Mouse (Mus musculus) urinary bladder, postnatal 0 days (tissue): Measurements from ENCODE around the gene Acox1. TPM values are rescaled to one million over a fixed set of nuclear protein-coding genes. Genes with fewer than 3 reads are reported as not detected.

Source experiments
- polyA plus RNA-seq: library from polyadenylated mRNA; unstranded; fragments of >200 nt; fragmentation: Nextera tagmentation; extraction: Ambion mirVana; gene quantifications from 2 replicates; pipeline ENCODE4 v1.2.1, GENCODE M21; 2015

Acox1 gene
- polyA plus RNA-seq, result 32.0 and 37.1 TPM in 2 replicates

GRCm38 (mm10) chr11:116198639-116199531, at the start of gene Acox1, which contains the start of gene Ten1:
Gene Acox1 (minus strand): TSS chr11:116199045.
Gene Ten1 (plus strand): TSS chr11:116198855.

DNA sequence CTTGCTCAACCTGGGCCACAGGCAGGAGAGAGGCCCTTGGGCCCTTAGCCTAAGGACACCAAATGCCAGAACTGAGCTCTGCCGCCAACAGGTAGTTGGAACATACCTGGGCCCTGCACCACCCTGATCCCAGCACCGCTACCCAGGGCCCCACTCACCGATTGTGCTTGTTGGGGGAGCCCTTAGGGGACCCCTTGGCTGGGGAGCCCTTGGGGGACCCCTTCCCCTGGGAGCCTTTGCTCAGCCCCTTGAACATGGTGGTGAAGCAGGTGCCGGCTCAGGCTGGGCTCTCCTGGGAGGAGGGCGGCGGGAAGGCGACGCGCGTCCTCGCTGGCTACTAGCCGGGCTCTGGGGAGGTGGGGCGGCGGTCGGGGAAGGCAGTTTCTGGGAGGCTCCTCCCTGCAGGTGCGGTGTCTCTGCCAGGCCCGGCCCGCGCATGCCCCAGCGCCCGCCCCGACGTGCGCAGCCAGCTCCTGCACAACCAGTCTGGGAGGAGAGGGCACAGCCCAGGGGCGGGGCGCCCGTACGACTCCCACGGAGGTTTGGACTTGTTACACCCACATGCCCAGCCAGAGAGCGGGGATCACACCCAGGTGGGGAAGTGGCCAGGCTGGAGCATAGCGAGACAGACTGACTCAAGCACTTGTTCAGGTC, 39.0 kb upstream of the Acox1 start, which contains the start of gene Evpl:
Gene Evpl, minus strand, starts transcription at position 336 of the 654 bp plus-strand sequence.

DNA sequence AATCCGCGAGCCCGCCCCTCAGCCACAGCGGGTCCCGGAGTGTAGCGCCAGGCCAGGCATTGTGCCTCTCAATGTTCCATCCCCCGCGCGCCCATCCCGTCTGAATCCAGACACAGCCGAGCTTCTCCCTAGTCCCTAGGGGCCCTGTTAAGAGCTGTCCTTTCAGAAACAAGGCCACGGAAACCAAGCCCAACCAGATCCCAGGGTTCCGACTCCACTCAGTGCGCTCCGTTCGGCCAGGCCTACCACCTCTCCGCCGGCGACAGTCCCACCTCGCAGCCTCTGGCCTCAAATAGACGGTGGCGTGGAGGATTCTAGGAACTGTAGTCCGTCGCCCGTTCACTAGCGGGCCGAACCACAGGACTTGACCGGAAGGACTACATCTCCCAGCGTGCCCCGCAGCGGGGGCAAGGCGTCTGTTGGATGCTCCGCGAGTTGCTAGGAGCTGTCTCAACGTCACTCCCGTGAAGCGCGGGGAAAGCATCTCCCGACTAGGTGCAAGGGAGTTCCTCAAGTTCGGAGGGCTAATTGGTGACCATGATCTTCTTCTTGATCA, 30.9 kb downstream of the Acox1 start, which contains the start of gene Fbf1:
Gene Fbf1, minus strand, starts transcription at position 283 of the 556 bp plus-strand sequence.

GRCm38 (mm10) chr11:116138468-116139138, 60.2 kb downstream of the Acox1 start, which contains the start of gene Mrpl38:
Gene Mrpl38 (minus strand): TSS chr11:116138868.

DNA sequence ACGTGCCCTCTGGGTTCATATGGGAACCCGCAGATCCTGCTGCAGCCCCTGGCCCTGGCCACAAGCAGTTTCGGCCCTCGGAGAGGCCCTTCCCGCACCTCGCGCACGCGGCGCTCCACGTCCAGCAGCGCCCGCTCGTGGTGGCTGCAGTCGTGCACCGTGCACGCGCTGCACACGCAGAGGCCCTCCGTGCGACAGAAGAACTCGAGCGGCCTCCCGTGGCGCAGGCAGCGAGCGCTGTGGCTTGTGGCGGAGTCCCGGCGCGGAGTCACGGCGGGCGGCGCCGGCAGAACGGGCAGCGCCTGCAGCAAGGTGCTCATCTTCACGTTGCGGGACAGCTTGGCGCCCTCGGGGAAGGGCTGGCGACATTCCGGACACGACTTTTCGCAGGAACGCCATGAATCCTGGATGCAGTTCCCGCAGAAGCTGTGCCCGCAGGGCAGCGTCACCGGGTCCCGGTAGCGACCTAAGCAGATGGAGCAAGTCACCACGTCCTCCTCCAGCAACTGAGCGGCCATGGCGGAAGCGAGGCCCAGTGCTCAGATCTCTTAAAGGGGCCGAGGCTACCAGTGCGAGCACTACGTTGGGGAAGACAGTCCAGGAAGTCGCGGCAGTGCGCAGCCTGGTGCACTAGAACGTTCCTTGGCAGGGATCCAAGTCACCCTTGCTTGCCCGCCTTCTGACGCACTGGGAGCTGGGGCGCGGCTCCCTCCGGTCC, 68.2 kb downstream of the Acox1 start, which contains the start of gene Trim65:
Gene Trim65, minus strand, starts transcription at position 641 of the 718 bp plus-strand sequence.

GRCm38 (mm10) chr11:116127156-116127980, 71.5 kb downstream of the Acox1 start, which contains the start of gene Trim47:
Gene Trim47 (minus strand): TSS chr11:116127210.

Other genes starting within 250 kb of the Acox1 start
- 13.1 TPM in 2 replicates for gene Itgb4, start 224.3 kb downstream of the Acox1 start, polyA plus RNA-seq
- 119 and 133 TPM in 2 replicates for gene Galk1, start 186.3 kb downstream of the Acox1 start, polyA plus RNA-seq
- gene H3f3b, start 171.1 kb downstream of the Acox1 start, polyA plus RNA-seq, result 888 and 961 TPM in 2 replicates
- 10.9 and 11.5 TPM in 2 replicates for gene Unk, start 168.7 kb downstream of the Acox1 start, polyA plus RNA-seq
- gene Unc13d, start 121.1 kb downstream of the Acox1 start, polyA plus RNA-seq, result 8.6 and 9.9 TPM in 2 replicates
- gene Wbp2, start 112.0 kb downstream of the Acox1 start, polyA plus RNA-seq, result 101 and 115 TPM in 2 replicates
- 33.9 and 35.1 TPM in 2 replicates for gene Trim47, start 71.8 kb downstream of the Acox1 start, polyA plus RNA-seq
- 2.8 and 3.5 TPM in 2 replicates for gene Trim65, start 67.9 kb downstream of the Acox1 start, polyA plus RNA-seq
- gene Mrpl38, start 60.2 kb downstream of the Acox1 start, polyA plus RNA-seq, result 42.2 and 43.2 TPM in 2 replicates
- 12.2 and 13.6 TPM in 2 replicates for gene Fbf1, start 30.9 kb downstream of the Acox1 start, polyA plus RNA-seq
- gene Ten1, start 190 bp downstream of the Acox1 start, polyA plus RNA-seq, result 26.7 and 29.4 TPM in 2 replicates
- gene Evpl, start 39.0 kb upstream of the Acox1 start, polyA plus RNA-seq, result 17.0 and 21.1 TPM in 2 replicates
- gene Srp68, start 75.2 kb upstream of the Acox1 start, polyA plus RNA-seq, result 56.4 and 58.5 TPM in 2 replicates
- gene Galr2, start 81.9 kb upstream of the Acox1 start, polyA plus RNA-seq, result 3.9 and 4.6 TPM in 2 replicates
- 43.7 and 51.1 TPM in 2 replicates for gene Exoc7, start 108.2 kb upstream of the Acox1 start, polyA plus RNA-seq
- 0.19 and 0.45 TPM in 2 replicates for gene Foxj1, start 136.4 kb upstream of the Acox1 start, polyA plus RNA-seq
- 3.8 and 5.7 TPM in 2 replicates for gene Rnf157, start 214.0 kb upstream of the Acox1 start, polyA plus RNA-seq
- gene Ubald2, start 235.0 kb upstream of the Acox1 start, polyA plus RNA-seq, result 28.5 and 29.0 TPM in 2 replicates